Mouse (Mus musculus) E14TG2a.4 (cell line): ENCODE measurements around the gene Ankrd44.

Source experiments
- H3K27me3 ChIP-seq: 2 replicates; pipeline ENCODE4 v1.6.1; 2014; ENCODE audit warnings: low read length, control low read depth; ENCODE audit not compliant: insufficient read depth
- H3K36me3 ChIP-seq: 2 replicates; pipeline ENCODE4 v1.6.1; 2014; ENCODE audit warnings: low read length, control low read depth; ENCODE audit not compliant: insufficient read depth
- H3K4me1 ChIP-seq: replicated peaks from 2 replicates; pipeline ENCODE4 v1.6.1; 2014; ENCODE audit warnings: low read depth, low read length, control low read depth
- H3K4me3 ChIP-seq: replicated peaks from 2 replicates; pipeline ENCODE4 v1.5.1; 2014; ENCODE audit warnings: mild to moderate bottlenecking, low read length
- H3K9me3 ChIP-seq: 2 replicates; pipeline ENCODE4 v1.6.1; 2014; ENCODE audit warnings: low read length, control low read depth
- CTCF ChIP-seq: conservative IDR thresholded peaks from 2 replicates; pipeline ENCODE4 v1.5.1; 2014; ENCODE audit warnings: low read length
- NANOG ChIP-seq: IDR thresholded peaks from 2 replicates; pipeline ENCODE4 v1.6.1; 2014; ENCODE audit warnings: borderline replicate concordance, low read length, mixed read lengths
- POU5F1 ChIP-seq: IDR thresholded peaks from 2 replicates; pipeline ENCODE4 v1.6.1; 2014; ENCODE audit warnings: low read length, borderline replicate concordance

The Ankrd44 gene

DNA sequence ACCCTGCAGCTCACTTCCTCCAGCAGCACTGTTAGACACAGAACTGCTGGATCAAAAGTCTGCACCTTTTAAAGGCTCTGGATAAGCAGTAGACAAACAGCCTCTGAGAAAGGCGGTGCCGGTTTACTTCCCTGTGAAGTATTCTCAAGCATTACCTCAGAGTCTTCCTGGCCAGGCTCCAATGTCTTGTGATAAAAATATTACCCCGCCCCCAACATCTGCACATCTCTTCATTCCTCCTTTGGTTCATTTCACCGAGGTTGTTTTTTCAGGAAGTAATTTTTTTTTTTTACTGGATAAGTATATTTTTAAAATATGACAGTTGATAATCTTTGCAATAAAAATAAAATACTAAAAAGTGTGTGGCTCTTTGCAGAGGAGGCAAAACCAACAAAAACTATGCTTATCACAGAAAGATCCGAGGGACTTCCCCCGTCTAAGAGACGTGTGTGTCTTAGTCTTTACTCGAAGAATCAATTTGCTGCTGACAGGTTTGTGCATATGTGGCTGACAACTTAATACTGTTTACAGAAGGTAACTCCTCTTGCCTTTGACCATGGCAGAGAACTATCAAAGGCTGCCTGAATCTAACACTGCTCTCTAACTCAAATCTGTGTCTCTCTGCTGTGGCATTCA lies 178.3 kb downstream of the Ankrd44 start:
- Histone ChIP-seq H3K36me3 (no peaks in the 10 kb centered on the region), H3K27me3 (no peaks in the 10 kb centered on the region), H3K4me1 (no peaks in the 10 kb centered on the region), H3K9me3 (no peaks in the 10 kb centered on the region), H3K4me3 (no peak overlapping the region)
- TF ChIP-seq NANOG (no peak), POU5F1 (no peak), CTCF (no peak)

DNA sequence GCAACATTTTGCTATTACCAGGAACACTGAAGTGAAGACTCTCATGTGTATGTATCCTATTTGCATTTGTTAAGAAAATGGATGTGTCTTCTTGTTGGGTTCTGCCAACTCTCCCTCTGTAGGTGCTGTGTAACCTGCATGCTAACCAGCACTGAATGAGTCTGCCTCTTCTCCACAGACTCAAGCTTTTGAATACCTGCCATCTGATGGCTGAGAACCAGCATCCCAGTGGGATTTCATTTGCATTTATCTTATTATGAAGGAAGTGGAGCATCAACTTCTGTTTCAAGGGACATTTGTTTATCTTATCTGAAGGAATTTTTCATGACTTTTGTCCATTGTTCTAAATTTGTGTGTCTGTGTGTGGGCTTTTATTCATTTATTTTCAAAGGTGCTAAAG lies 180.5 kb downstream of the Ankrd44 start:
- H3K4me1 ChIP-seq: no peaks in the 10 kb centered on the region
- H3K4me3 ChIP-seq: no peak overlapping the region
- H3K27me3 ChIP-seq: no peaks in the 10 kb centered on the region
- TF ChIP-seq CTCF: no peak
- TF ChIP-seq POU5F1: no peak
- no peak for TF ChIP-seq NANOG
- H3K9me3 ChIP-seq: no peaks in the 10 kb centered on the region
- H3K36me3 ChIP-seq: no peaks in the 10 kb centered on the region

DNA sequence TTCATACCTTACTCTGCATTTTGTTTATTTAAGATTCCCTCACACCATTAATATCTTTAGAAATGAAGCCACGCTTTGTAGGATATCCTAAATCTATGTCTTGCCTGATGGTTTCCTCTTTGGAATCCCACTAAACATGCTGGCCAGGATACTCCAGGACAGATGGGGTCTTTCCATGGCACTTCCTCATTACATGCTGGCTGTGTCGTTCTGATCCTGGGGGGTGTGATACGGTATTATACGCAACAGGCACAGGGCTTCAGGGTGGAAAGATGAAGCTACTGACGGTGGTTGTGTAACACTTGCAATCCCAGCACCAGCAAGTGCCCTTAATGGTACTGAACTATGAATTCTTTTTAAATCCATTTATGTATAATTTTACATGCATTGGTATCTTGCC lies 182.0 kb downstream of the Ankrd44 start:
- Histone ChIP-seq H3K27me3 (no peaks in the 10 kb centered on the region), H3K9me3 (no peaks in the 10 kb centered on the region), H3K4me3 (no peak overlapping the region), H3K4me1 (no peaks in the 10 kb centered on the region), H3K36me3 (no peaks in the 10 kb centered on the region)
- TF ChIP-seq CTCF (no peak), NANOG (no peak), POU5F1 (no peak)

DNA sequence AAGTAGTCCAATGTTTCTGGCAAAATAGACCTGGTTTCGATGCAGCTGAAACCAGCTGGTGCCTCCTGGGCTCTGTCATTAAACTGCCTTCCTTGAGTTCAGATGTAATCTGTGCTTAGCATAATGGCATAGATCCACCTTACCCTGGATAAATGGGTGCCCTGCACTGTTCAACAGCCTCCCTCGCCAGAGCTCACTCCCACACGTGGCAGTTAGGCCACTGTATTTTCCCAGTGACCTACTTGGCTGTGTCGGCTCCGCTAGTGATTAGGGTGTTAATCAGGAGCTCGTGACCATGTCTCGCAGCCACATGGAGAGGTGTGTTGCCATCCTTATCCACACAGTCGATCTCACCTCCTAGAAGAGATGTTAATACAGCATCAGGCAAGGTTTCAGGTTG lies 183.1 kb downstream of the Ankrd44 start:
- Histone ChIP-seq H3K4me3 (no peak overlapping the region), H3K27me3 (no peaks in the 10 kb centered on the region), H3K9me3 (no peaks in the 10 kb centered on the region), H3K36me3 (no peaks in the 10 kb centered on the region), H3K4me1 (no peaks in the 10 kb centered on the region)
- TF ChIP-seq CTCF (no peak), POU5F1 (no peak), NANOG (no peak)

DNA sequence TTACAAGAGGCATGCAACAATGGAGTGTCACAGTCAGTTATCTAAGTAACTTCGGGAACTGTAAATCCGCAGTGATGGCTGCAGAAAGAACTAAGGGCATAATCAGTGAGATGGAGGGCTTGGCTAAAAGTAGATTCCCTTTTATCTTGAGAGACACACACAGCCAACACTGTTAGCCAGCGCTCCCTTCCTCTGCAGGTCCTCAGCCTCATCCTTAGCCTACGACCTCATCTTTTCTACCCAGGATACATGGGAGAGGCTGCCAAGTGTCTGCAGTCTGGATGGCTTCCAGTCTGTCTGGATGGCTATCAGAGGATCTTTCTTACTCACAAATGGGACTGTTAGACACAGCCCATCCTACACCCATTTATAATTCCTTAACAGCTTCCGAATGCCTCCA lies 185.3 kb downstream of the Ankrd44 start:
- TF ChIP-seq POU5F1: no peak
- H3K36me3 ChIP-seq: no peaks in the 10 kb centered on the region
- no peaks in the 10 kb centered on the region for H3K27me3 ChIP-seq
- no peaks in the 10 kb centered on the region for H3K4me1 ChIP-seq
- no peaks in the 10 kb centered on the region for H3K9me3 ChIP-seq
- no peak overlapping the region for H3K4me3 ChIP-seq

DNA sequence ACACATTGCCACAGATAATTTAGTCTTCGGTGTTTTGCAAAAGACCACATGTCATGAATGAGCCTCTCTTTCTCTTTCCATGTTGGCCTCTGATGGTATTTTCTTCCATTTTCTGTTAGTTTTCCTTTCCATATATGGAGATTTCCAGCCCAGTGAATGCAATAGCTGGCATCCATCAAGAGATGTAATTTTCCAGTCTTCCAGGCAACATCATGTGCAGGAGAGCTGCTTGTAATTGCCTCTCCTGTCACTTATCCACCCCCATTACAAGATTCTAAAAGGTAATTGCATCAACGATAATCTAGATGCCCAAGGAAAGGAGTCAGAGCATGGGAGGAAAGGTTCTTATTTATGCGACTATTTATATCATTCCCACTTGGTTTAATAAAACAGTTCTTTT lies 188.7 kb downstream of the Ankrd44 start:
- no peaks in the 10 kb centered on the region for H3K27me3 ChIP-seq
- H3K36me3 ChIP-seq: no peaks in the 10 kb centered on the region
- no peak overlapping the region for H3K4me3 ChIP-seq
- H3K9me3 ChIP-seq: no peaks in the 10 kb centered on the region
- TF ChIP-seq CTCF (no peak), POU5F1 (no peak), NANOG (no peak)
- H3K4me1 ChIP-seq: no peaks in the 10 kb centered on the region

DNA sequence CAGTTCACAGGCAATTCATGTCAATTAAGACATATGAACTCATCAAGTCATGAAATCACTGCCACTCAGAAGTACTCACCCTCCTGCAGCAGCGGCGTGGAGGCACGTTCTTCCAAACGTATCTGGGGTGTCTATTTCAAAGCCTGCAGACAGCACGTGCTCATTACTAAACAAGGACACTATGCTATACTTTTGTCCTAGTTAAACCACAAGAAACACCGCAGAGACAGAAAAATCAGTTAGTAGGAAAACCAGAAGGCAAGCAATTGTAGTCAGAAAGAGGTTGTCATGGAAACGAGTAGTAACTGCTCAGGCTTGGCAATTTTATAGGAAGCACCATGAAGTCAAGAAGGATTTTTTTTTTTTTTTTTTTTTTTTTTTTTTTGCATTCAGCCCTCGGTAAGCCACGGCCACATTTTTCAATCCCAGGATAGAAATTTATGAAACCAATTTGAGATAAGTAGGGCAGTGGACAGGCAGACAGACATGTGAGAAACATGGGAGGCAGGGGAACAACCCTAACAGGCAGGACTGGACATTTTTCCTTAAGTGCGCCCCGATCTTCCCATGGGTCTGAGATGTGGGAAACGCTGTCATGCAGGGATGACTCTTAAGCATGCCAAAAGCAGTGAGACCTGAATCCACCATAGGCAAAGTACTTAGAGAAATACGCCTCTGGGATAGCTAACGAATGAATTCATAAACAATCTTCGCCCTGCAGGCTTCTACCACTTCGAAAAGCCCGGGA lies 191.1 kb downstream of the Ankrd44 start:
- Histone ChIP-seq H3K27me3 (no peaks in the 10 kb centered on the region), H3K9me3 (no peaks in the 10 kb centered on the region), H3K4me1 (no peaks in the 10 kb centered on the region), H3K36me3 (no peaks in the 10 kb centered on the region), H3K4me3 (no peak overlapping the region)
- TF ChIP-seq POU5F1: no peak
- TF ChIP-seq NANOG: no peak
- no peak for TF ChIP-seq CTCF

DNA sequence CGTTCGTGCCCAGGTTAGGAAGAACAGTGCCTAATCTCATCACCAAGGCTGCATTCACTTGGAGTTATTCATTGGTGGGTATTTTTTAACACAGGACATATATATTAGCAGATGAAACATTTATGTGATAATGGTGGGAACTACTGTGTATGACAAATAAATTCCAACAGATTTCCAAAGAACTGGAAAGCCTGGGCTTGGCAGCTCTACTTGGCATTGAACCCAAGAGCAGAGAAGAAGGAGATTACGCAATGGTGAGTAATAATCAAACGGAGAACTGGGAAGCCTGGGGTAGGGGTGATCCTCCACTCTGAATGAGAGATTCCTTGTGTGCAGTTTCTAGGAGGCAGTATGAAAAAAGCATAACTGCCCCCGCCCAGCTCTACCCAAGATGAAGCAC lies 196.9 kb downstream of the Ankrd44 start:
- Histone ChIP-seq H3K27me3 (no peaks in the 10 kb centered on the region), H3K4me3 (no peak overlapping the region), H3K36me3 (no peaks in the 10 kb centered on the region), H3K9me3 (peaks cover 3% of the 10 kb centered on the region), H3K4me1 (no peaks in the 10 kb centered on the region)
- TF ChIP-seq NANOG (no peak), POU5F1 (no peak), CTCF (no peak)

DNA sequence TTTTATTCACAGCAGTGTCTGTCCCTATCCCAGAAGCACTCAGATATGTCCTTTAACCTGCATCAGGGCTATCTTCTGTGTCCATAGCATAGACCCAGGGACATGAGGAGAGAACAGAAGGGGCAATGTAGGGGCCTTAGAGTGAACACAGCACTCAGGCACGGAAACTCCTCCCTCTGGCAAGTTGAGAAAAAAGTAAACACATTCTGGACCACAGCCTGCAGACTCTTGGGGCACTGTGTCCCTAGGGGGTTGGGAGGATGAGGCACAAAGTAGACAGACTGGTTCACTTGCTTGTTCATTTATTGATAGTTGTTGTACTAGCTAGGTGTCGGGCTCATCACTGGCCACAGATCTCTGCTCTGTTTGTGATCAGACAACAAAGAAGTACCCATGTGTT lies 199.6 kb downstream of the Ankrd44 start:
- Histone ChIP-seq H3K4me1 (no peaks in the 10 kb centered on the region), H3K9me3 (peaks cover 3% of the 10 kb centered on the region), H3K4me3 (no peak overlapping the region), H3K27me3 (no peaks in the 10 kb centered on the region), H3K36me3 (no peaks in the 10 kb centered on the region)
- TF ChIP-seq NANOG: no peak
- TF ChIP-seq CTCF: no peak
